Mouse (Mus musculus) left cerebral cortex, adult 18-20 months (tissue): Measurements from ENCODE around the gene Gck. TPM values are rescaled to one million over a fixed set of nuclear protein-coding genes. Genes with fewer than 3 reads are reported as not detected.
A peak's percentile ranks its signal among the peaks of the same experiment; 100 is the strongest.
"Not testable (repeated sequence)": the region's sequence is repeated elsewhere in the genome, so short reads cannot be mapped to it uniquely, and the experiment has no call there.

Experiments
- DNase-seq, 2 experiments: peaks; one replicate each; pipeline ENCODE4 v3.0.0; 2021 to 2022; ENCODE audit warnings: low spot score in 2 of 2, mixed read lengths in 1 of 2
- total RNA-seq, 2 experiments: library from RNA; stranded (reverse); gene quantifications; 2 replicates each; pipeline ENCODE4 v1.2.3; 2021

Gck gene
- total RNA-seq, 2 experiments from 2014 or later = 0.44 to 1.2 TPM

GRCm38 (mm10) chr11:5913256-5913655, 36.6 kb downstream of the Gck start:
- DNase-seq = no peak

- DNase-seq = peak; percentile 75 to 77
Measured at GRCm38 (mm10) chr11:5912635-5913034, 37.2 kb downstream of the Gck start.

- DNase-seq = no peak
Measured at GRCm38 (mm10) chr11:5908642-5909041, 41.2 kb downstream of the Gck start.

- DNase-seq = no peak
Measured at GRCm38 (mm10) chr11:5907096-5907495, 42.8 kb downstream of the Gck start.

GRCm38 (mm10) chr11:5905778-5906518, 43.9 kb downstream of the Gck start:
- DNase-seq = no peak

- DNase-seq = no peak
Measured at GRCm38 (mm10) chr11:5904871-5905270, 45.0 kb downstream of the Gck start.

GRCm38 (mm10) chr11:5904357-5904756, 45.5 kb downstream of the Gck start:
- DNase-seq = no peak

- DNase-seq = no peak
Measured at GRCm38 (mm10) chr11:5903844-5904243, 46.0 kb downstream of the Gck start.

- no peak for DNase-seq
Measured at GRCm38 (mm10) chr11:5902390-5902789, 47.5 kb downstream of the Gck start.

- DNase-seq = peak; percentile 49 to 59
Measured at GRCm38 (mm10) chr11:5901950-5902349, 47.9 kb downstream of the Gck start.

- no peak for DNase-seq
Measured at GRCm38 (mm10) chr11:5901320-5901719, 48.6 kb downstream of the Gck start.

- no peak for DNase-seq
Measured at GRCm38 (mm10) chr11:5899286-5899685, 50.6 kb downstream of the Gck start.

- no peak for DNase-seq
Measured at GRCm38 (mm10) chr11:5898531-5898930, 51.4 kb downstream of the Gck start, which contains the start of gene Myl7. Myl7 (minus strand) TSS chr11:5898782.

- no peak for DNase-seq
Measured at GRCm38 (mm10) chr11:5897839-5898238, 52.0 kb downstream of the Gck start.

GRCm38 (mm10) chr11:5897230-5897629, 52.7 kb downstream of the Gck start:
- DNase-seq = no peak

- DNase-seq = no peak
Measured at GRCm38 (mm10) chr11:5893807-5894206, 56.1 kb downstream of the Gck start.

GRCm38 (mm10) chr11:5892810-5893368, 57.0 kb downstream of the Gck start:
- no peak for DNase-seq

- no peak for DNase-seq
Measured at GRCm38 (mm10) chr11:5892151-5892591, 57.7 kb downstream of the Gck start.

GRCm38 (mm10) chr11:5888563-5888962, 61.3 kb downstream of the Gck start:
- not testable (repeated sequence) for DNase-seq

GRCm38 (mm10) chr11:5887250-5887649, 62.6 kb downstream of the Gck start:
- DNase-seq = no peak

GRCm38 (mm10) chr11:5886187-5886586, 63.7 kb downstream of the Gck start:
- DNase-seq = peak; percentile 68 to 78

- no peak for DNase-seq
Measured at GRCm38 (mm10) chr11:5882518-5882917, 67.4 kb downstream of the Gck start.

GRCm38 (mm10) chr11:5879905-5880304, 70.0 kb downstream of the Gck start:
- DNase-seq = peak; percentile 43 to 65
